Mouse (Mus musculus): Measurements from ENCODE around the gene Slc38a11.

Slc38a11 gene

DNA sequence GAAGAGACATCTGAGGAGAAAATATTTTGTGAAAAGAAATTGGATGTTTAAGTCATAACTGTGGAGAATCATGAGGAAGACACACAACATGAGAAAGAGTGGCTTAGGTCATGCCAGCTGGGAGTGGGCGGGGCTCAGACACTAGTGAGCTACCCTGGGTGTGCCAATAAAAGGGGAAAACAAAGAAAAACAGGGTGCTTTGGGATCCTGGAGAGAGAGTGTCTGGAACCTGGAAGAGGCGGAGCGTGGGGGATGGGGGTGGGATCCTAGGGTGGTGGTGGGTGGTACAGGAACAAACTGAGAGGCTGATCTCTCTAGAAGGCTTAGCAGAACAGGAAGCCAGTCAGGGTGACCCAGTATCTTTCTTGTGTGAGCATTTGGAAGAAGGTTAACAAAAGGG is 23.0 kb downstream of the Slc38a11 start:
- Histone ChIP-seq H3K36me3 (ENCODE audit: insufficient read depth, low read length) (no peaks in the 10 kb centered on the region), H3K9me3 (ENCODE audit: low read length) (no peaks in the 10 kb centered on the region), H3K4me1 (replicated peaks; ENCODE audit: low read depth, low read length) (peaks cover 10% of the 10 kb centered on the region), H3K27me3 (ENCODE audit: insufficient read depth, low read length) (no peaks in the 10 kb centered on the region), H3K4me3 (replicated peaks; ENCODE audit: low read length) (no peak overlapping the region)
- TF ChIP-seq NANOG (IDR thresholded peaks at IDR 0.05; ENCODE audit: borderline replicate concordance, low read length) (no peak), POU5F1 (IDR thresholded peaks at IDR 0.05; ENCODE audit: borderline replicate concordance, low read length) (no peak), CTCF (conservative IDR thresholded peaks at IDR 0.05; ENCODE audit: low read length) (no peak)

DNA sequence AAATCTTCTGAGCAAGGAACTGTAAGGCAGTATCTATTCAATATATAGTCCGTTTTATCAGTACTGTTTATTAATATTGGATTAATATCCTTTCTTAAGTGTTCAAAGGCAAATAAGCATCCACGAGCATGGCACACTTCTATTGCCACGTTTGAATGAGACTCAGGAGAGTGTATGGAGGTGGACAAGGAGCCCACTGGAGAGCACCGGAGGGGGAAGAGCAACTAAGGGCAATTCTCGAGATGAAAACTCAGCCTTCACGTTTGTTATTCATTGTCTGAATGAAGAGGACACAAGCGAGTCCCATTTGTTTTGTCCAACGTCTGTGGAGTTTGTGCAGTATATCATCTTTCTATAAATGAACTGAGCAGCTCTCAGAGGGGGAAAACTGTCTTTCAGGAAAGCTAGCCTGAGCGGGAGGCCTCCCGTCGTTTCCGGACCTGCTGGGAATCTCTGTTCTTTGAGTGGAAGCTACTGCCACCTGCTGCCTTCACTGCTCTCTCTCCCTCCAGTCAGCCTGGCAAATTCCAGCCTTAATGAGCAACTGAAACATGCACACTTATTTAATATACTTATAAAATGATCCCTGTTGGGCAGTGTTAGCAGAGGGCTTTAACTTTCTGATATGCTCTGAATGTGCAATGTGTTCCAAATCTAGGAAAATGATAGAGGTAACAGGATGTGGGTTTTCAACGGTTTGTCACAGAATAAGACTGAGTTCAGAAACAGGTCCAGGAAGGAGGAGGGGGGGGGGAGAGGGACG is 26.3 kb downstream of the Slc38a11 start:
- H3K4me1 ChIP-seq (replicated peaks; ENCODE audit: low read depth, low read length), result peaks cover 21% of the 10 kb centered on the region
- H3K36me3 ChIP-seq (ENCODE audit: insufficient read depth, low read length), result no peaks in the 10 kb centered on the region
- TF ChIP-seq CTCF (conservative IDR thresholded peaks at IDR 0.05; ENCODE audit: low read length) (peak; percentile 16; the same call in 1 of the 2 replicates), POU5F1 (IDR thresholded peaks at IDR 0.05; ENCODE audit: borderline replicate concordance, low read length) (no peak), NANOG (IDR thresholded peaks at IDR 0.05; ENCODE audit: borderline replicate concordance, low read length) (no peak)
- no peaks in the 10 kb centered on the region for H3K9me3 ChIP-seq (ENCODE audit: low read length)
- no peak overlapping the region for H3K4me3 ChIP-seq (replicated peaks; ENCODE audit: low read length)
- no peaks in the 10 kb centered on the region for H3K27me3 ChIP-seq (ENCODE audit: insufficient read depth, low read length)

DNA sequence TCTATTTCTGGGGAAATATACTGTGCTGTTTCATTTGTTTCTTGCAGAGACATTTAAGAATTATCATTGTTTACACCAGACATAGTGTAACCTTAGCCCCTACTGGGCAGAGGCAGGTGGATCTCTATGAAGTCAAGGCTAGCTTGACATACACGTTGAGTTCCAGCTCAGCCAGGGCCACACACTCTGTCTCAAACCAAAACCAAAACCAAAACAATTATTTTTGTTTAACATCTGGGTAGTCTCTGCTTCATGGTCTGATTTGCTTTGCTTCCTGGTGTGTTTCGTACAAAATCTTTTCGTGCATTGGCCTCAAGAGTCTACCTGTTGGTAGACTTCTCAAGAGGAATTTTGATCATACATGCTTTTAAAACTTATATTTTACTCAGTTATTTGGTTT is 27.2 kb downstream of the Slc38a11 start:
- TF ChIP-seq POU5F1 (IDR thresholded peaks at IDR 0.05; ENCODE audit: borderline replicate concordance, low read length), result no peak
- no peak for TF ChIP-seq NANOG (IDR thresholded peaks at IDR 0.05; ENCODE audit: borderline replicate concordance, low read length)
- no peak for TF ChIP-seq CTCF (conservative IDR thresholded peaks at IDR 0.05; ENCODE audit: low read length)
- H3K36me3 ChIP-seq (ENCODE audit: insufficient read depth, low read length), result no peaks in the 10 kb centered on the region
- H3K27me3 ChIP-seq (ENCODE audit: insufficient read depth, low read length), result no peaks in the 10 kb centered on the region
- peaks cover 21% of the 10 kb centered on the region for H3K4me1 ChIP-seq (replicated peaks; ENCODE audit: low read depth, low read length)
- no peak overlapping the region for H3K4me3 ChIP-seq (replicated peaks; ENCODE audit: low read length)
- H3K9me3 ChIP-seq (ENCODE audit: low read length), result no peaks in the 10 kb centered on the region

DNA sequence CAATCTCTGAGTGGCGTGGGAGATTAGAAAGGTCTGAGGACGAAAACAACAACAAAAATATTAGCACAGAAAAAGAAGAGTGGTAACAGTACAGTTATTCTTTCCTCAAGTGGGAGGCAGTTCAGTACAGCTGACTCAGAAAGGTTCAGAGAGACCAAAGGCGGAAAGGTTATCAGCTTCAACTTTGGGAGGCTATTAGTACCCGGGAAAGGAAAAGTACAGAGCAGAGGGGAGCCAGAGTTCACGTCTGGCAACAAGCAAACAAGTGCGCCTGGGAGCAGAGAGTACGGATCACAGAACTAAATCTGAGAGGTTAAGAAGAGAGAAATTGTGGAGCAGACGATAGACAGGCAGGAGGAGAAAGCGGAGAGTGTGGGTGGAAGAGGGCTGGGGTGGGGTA is 29.7 kb downstream of the Slc38a11 start:
- TF ChIP-seq NANOG (IDR thresholded peaks at IDR 0.05; ENCODE audit: borderline replicate concordance, low read length), result no peak
- no peak for TF ChIP-seq POU5F1 (IDR thresholded peaks at IDR 0.05; ENCODE audit: borderline replicate concordance, low read length)
- no peak for TF ChIP-seq CTCF (conservative IDR thresholded peaks at IDR 0.05; ENCODE audit: low read length)
- no peaks in the 10 kb centered on the region for H3K9me3 ChIP-seq (ENCODE audit: low read length)
- H3K4me1 ChIP-seq (replicated peaks; ENCODE audit: low read depth, low read length), result peaks cover 11% of the 10 kb centered on the region

DNA sequence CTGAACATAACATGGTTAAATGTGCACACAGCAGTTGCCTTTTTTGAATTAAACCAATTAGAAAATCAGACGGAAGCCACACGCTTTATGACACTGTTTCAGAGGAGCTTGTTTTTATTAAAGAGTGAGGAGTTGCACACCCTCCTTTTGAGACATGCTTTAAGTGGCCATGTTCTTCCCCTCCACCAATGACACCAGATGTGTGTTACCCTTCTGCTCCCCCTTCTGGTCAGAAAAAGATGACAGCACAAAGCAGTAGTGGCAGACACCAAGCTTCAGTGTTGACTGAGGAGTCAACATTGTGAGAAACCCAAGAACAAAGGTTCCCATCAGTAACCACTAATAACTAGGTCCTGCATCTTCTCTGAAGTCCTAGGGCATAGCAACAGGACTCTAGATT is 32.5 kb downstream of the Slc38a11 start:
- Histone ChIP-seq H3K4me3 (replicated peaks; ENCODE audit: low read length) (no peak overlapping the region), H3K9me3 (ENCODE audit: low read length) (no peaks in the 10 kb centered on the region), H3K4me1 (replicated peaks; ENCODE audit: low read depth, low read length) (peaks cover 11% of the 10 kb centered on the region), H3K27me3 (ENCODE audit: insufficient read depth, low read length) (no peaks in the 10 kb centered on the region), H3K36me3 (ENCODE audit: insufficient read depth, low read length) (no peaks in the 10 kb centered on the region)
- TF ChIP-seq NANOG (IDR thresholded peaks at IDR 0.05; ENCODE audit: borderline replicate concordance, low read length) (no peak), POU5F1 (IDR thresholded peaks at IDR 0.05; ENCODE audit: borderline replicate concordance, low read length) (no peak), CTCF (conservative IDR thresholded peaks at IDR 0.05; ENCODE audit: low read length) (peak; percentile 62)

More for the DNA sequence above, 29.7 kb downstream of the Slc38a11 start:
- H3K36me3 ChIP-seq (ENCODE audit: insufficient read depth, low read length), result no peaks in the 10 kb centered on the region
- no peaks in the 10 kb centered on the region for H3K27me3 ChIP-seq (ENCODE audit: insufficient read depth, low read length)
- H3K4me3 ChIP-seq (replicated peaks; ENCODE audit: low read length), result no peak overlapping the region; the same call in 1 of the 2 replicates

DNA sequence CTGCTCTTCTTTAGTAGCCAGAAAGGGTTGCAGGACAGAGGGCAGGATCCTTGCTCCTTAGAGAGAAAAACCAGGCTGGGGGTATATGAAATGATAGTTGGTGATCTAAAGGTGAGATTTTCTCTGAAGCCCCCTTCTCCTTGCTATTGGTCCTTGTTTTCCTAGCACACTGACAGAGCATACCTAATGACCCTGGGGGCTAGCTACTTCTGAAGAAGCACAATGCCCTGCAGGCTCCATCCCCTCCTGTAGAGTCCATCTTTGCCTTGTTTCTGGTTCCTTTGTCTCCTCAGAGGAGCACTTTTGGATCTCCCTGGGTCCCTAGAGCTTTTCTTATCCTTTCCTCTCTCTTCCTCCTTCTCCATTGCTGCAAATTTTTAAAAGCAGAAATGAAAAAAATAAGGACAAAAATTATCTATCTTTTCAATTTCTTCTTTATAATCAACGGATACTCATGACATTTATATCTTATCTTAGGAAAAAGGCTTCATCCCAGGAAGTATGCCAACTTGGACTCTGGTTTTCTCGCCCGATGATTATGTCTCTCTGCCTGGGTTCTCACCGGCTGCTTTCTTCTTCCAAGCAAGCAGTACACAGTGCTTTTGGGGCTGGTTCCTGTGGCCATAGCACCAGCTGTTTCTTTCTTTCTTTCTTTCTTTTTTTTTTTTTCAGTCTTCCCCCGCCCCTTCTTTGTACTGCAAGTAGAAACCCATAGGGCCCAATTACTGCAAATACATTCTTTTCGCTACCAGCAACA is 41.7 kb downstream of the Slc38a11 start:
- TF ChIP-seq CTCF (conservative IDR thresholded peaks at IDR 0.05; ENCODE audit: low read length) (no peak), NANOG (IDR thresholded peaks at IDR 0.05; ENCODE audit: borderline replicate concordance, low read length) (no peak), POU5F1 (IDR thresholded peaks at IDR 0.05; ENCODE audit: borderline replicate concordance, low read length) (no peak)
- no peak overlapping the region for H3K4me3 ChIP-seq (replicated peaks; ENCODE audit: low read length)
- 0 out of 2 replicates have a peak, but pooled peaks cover 3% of the 10 kb centered on the region for H3K27me3 ChIP-seq (ENCODE audit: insufficient read depth, low read length)
- no peaks in the 10 kb centered on the region for H3K9me3 ChIP-seq (ENCODE audit: low read length)
- no peaks in the 10 kb centered on the region for H3K36me3 ChIP-seq (ENCODE audit: insufficient read depth, low read length)
- no peaks in the 10 kb centered on the region for H3K4me1 ChIP-seq (replicated peaks; ENCODE audit: low read depth, low read length)

DNA sequence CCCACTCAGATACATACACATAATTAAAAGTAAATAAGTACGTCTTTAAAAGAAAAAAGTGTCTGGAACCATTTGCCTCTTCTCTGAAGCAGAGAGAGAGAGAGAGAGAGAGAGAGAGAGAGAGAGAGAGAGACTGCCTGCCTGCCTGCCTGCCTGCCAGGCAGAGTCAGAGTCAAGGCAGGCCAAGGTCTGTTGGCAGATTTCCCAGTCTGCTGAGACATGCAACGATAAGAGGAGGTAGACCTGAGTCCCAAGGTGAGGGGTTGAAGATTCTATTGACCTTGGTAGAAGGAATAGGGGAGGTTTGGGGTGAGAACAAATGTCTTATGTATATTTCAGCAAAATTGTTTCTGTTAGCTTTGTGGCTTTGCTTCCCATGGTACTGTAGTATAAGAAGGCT is 42.9 kb downstream of the Slc38a11 start:
- Histone ChIP-seq H3K4me1 (replicated peaks; ENCODE audit: low read depth, low read length) (no peaks in the 10 kb centered on the region), H3K36me3 (ENCODE audit: insufficient read depth, low read length) (no peaks in the 10 kb centered on the region), H3K27me3 (ENCODE audit: insufficient read depth, low read length) (0 out of 2 replicates have a peak, but pooled peaks cover 3% of the 10 kb centered on the region), H3K4me3 (replicated peaks; ENCODE audit: low read length) (no peak overlapping the region), H3K9me3 (ENCODE audit: low read length) (no peaks in the 10 kb centered on the region)
- TF ChIP-seq NANOG (IDR thresholded peaks at IDR 0.05; ENCODE audit: borderline replicate concordance, low read length), result no peak
- TF ChIP-seq POU5F1 (IDR thresholded peaks at IDR 0.05; ENCODE audit: borderline replicate concordance, low read length), result no peak
- no peak for TF ChIP-seq CTCF (conservative IDR thresholded peaks at IDR 0.05; ENCODE audit: low read length)

DNA sequence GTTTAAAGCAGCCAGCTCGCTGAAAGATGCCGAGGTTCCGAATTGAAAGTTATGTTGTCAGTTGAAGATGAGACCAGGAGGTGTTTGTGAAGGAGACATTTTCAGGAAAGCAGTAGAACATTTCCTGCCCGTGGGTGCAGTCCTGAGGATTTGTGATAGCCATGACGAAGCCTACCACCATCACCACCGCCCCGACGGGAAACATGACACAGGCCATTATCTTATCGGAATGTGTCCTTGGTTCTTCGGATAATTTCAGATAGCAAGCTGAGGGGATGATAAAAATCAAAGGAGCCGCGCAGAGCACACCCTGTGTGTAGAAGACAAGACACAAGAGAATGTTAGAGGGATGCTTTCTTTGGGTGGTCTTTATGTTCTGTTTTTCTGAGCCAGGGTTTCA is 47.1 kb downstream of the Slc38a11 start:
- no peaks in the 10 kb centered on the region for H3K4me1 ChIP-seq (replicated peaks; ENCODE audit: low read depth, low read length)
- no peaks in the 10 kb centered on the region for H3K27me3 ChIP-seq (ENCODE audit: insufficient read depth, low read length)
- no peak overlapping the region for H3K4me3 ChIP-seq (replicated peaks; ENCODE audit: low read length)
- no peak for TF ChIP-seq CTCF (conservative IDR thresholded peaks at IDR 0.05; ENCODE audit: low read length)
- TF ChIP-seq NANOG (IDR thresholded peaks at IDR 0.05; ENCODE audit: borderline replicate concordance, low read length), result no peak
- TF ChIP-seq POU5F1 (IDR thresholded peaks at IDR 0.05; ENCODE audit: borderline replicate concordance, low read length), result no peak
- no peaks in the 10 kb centered on the region for H3K9me3 ChIP-seq (ENCODE audit: low read length)
- H3K36me3 ChIP-seq (ENCODE audit: insufficient read depth, low read length), result no peaks in the 10 kb centered on the region

Measured in E14TG2a.4 (cell line).